Mouse (Mus musculus): Measurements from ENCODE around the gene Zfp366.

Zfp366 gene

GRCm38 (mm10) chr13:99227456-99228250 lies 43.0 kb downstream of the Zfp366 start:
- DNase-seq (ENCODE audit: low spot score), result no peak

- DNase-seq (ENCODE audit: low spot score), result no peak
Measured at GRCm38 (mm10) chr13:99228821-99229570, 44.4 kb downstream of the Zfp366 start.

GRCm38 (mm10) chr13:99229641-99230494 lies 45.2 kb downstream of the Zfp366 start:
- no peak for DNase-seq (ENCODE audit: low spot score)

- DNase-seq (ENCODE audit: low spot score), result no peak
Measured at GRCm38 (mm10) chr13:99230495-99230868, 45.9 kb downstream of the Zfp366 start.

GRCm38 (mm10) chr13:99233333-99233732 lies 48.7 kb downstream of the Zfp366 start:
- no peak for DNase-seq (ENCODE audit: low spot score)

- no peak for DNase-seq (ENCODE audit: low spot score)
Measured at GRCm38 (mm10) chr13:99233956-99234355, 49.3 kb downstream of the Zfp366 start.

GRCm38 (mm10) chr13:99235428-99236210 lies 51.0 kb downstream of the Zfp366 start:
- no peak for DNase-seq (ENCODE audit: low spot score)

GRCm38 (mm10) chr13:99236222-99236621 lies 51.6 kb downstream of the Zfp366 start:
- DNase-seq (ENCODE audit: low spot score), result no peak

- DNase-seq (ENCODE audit: low spot score), result no peak
Measured at GRCm38 (mm10) chr13:99237122-99237521, 52.5 kb downstream of the Zfp366 start.

GRCm38 (mm10) chr13:99237841-99238216 lies 53.2 kb downstream of the Zfp366 start:
- DNase-seq (ENCODE audit: low spot score), result no peak

- DNase-seq (ENCODE audit: low spot score), result peak; percentile 32
Measured at GRCm38 (mm10) chr13:99238217-99239160, 53.9 kb downstream of the Zfp366 start.

- DNase-seq (ENCODE audit: low spot score), result no peak
Measured at GRCm38 (mm10) chr13:99239161-99239530, 54.5 kb downstream of the Zfp366 start.

GRCm38 (mm10) chr13:99239741-99240140 lies 55.1 kb downstream of the Zfp366 start:
- no peak for DNase-seq (ENCODE audit: low spot score)

- DNase-seq (ENCODE audit: low spot score), result no peak
Measured at GRCm38 (mm10) chr13:99241984-99242383, 57.4 kb downstream of the Zfp366 start.

- DNase-seq (ENCODE audit: low spot score), result no peak
Measured at GRCm38 (mm10) chr13:99242895-99243294, 58.3 kb downstream of the Zfp366 start.

GRCm38 (mm10) chr13:99243831-99244230 lies 59.2 kb downstream of the Zfp366 start:
- DNase-seq (ENCODE audit: low spot score), result no peak

GRCm38 (mm10) chr13:99244471-99244870 lies 59.8 kb downstream of the Zfp366 start:
- no peak for DNase-seq (ENCODE audit: low spot score)

GRCm38 (mm10) chr13:99244896-99245295 lies 60.3 kb downstream of the Zfp366 start:
- DNase-seq (ENCODE audit: low spot score), result no peak

GRCm38 (mm10) chr13:99245916-99246460 lies 61.4 kb downstream of the Zfp366 start:
- peak; percentile 62 for DNase-seq (ENCODE audit: low spot score)

- no peak for DNase-seq (ENCODE audit: low spot score)
Measured at GRCm38 (mm10) chr13:99250806-99251205, 66.2 kb downstream of the Zfp366 start.
